Mouse (Mus musculus) lung, postnatal 36 days (tissue): Measurements from ENCODE around the gene Trpm8.

ENCODE experiments used
- DNase-seq: peaks from one replicate; pipeline ENCODE4 v3.0.0; 2022; ENCODE audit warnings: mixed read lengths

The Trpm8 gene

DNA sequence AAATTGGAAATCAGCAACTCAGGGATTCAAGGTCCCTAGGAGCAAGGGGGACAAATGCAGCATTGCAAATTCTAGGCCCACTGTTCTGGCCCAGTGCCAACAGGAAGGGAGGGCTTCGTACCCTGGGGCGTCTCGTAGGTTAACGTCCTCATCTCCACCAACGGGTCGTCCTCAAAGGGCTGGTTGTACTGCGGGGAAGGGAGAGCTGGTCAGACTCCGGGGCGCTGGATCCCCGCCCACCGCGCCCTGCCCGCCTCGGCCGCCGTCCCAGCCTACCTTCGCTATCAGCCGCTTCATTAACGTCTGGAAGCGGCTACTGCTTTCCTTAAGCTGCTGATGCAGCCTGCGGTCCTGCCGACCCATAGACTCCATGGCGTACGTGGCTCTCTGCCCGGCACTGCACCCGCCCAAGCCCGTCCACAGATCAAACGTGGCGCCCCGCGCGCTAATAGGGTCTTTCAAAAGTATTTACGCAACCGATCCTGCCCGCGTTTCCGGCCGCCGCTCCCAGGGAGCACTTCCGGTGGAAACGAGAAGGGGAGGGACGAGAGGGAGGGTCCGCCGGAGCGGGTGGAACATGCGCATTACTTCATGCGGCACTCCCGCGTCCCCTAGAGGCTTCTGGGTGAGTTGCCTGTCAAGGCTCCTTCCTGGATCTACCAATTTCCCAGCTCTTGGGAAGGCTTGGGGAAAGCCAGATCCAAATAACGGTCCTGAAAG, at the start of gene Trpm8, which contains the start of gene Hjurp:
Gene Trpm8 (plus strand): TSS at position 564 of the 720 bp plus-strand sequence.
Gene Hjurp (minus strand): TSS at position 536 of the 720 bp plus-strand sequence.
- peak; percentile 100 for DNase-seq

DNA sequence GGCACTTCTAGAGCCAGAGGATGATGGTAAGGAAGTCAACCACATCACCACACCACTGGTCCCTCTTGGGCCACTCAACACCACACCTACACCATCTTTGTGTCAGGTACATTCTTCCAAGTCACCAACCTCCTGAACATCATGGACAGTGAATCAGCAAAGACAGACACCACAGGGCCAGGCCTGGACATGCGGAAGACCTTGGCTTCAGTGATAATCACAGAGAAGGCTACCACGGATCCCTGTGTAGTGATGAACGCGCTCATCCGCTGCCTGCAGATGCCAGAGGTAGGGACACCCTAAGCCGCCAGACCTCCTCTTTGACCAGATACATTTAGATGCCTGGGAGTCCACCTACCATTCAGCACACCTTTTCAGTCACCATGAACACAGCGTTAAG, 49.3 kb upstream of the Trpm8 start:
- no peak for DNase-seq

DNA sequence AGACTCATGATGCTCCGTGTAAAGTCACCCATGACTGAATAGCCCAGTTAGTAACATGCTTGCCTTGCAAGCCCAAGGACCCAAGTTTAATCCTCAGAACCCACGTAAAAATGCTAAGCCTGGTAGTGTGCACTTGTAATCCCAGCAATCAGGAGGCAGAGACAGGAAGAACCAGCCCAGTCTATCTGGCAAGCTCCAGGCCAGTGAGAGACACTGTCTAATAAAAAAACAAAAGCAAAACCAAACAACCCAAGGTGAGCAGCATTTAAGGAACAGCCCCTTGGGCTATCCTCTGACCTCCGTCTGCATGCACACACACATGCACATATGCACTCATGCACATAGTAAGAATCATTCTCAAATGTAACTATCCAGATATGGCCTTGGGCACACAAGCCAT, 47.9 kb upstream of the Trpm8 start:
- DNase-seq = no peak

DNA sequence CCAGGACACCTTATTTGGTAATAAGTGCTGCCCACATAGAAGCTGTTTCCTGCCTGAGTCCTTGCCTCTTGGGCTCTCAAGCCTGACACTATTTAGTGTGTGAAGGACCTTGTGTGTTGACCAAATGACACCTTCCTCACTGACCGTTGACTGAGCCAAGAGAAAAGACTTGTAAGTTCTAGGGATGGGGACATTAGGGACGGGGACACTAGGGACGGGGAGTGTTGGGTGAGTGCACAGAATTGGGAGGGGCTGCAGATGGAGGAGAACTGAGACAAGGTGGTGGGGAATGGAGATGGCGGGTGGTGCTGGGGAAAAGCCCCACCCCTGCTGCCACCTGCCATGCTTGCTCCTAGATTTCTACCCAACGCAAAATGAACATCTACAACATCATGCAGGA, 47.5 kb upstream of the Trpm8 start:
- DNase-seq = no peak

DNA sequence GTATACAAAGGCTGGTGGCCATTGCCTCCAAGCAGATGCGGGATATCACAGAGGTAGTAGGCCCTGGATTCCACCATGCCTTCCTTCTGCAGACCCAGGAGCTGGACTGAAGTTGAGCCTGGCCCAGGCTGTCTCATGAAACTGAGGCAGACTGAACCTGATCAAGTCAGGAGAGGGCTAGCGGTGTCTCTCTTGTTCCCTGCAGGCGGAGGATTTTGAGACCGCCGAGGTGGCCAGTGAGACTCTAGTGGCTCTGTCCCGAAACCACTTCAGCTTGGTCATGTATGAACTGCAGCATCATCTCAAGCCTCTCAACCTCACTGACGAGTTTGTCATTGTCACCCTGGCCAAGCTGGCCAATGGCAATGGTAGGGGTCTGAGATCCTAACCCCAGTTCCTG, 47.0 kb upstream of the Trpm8 start:
- no peak for DNase-seq

DNA sequence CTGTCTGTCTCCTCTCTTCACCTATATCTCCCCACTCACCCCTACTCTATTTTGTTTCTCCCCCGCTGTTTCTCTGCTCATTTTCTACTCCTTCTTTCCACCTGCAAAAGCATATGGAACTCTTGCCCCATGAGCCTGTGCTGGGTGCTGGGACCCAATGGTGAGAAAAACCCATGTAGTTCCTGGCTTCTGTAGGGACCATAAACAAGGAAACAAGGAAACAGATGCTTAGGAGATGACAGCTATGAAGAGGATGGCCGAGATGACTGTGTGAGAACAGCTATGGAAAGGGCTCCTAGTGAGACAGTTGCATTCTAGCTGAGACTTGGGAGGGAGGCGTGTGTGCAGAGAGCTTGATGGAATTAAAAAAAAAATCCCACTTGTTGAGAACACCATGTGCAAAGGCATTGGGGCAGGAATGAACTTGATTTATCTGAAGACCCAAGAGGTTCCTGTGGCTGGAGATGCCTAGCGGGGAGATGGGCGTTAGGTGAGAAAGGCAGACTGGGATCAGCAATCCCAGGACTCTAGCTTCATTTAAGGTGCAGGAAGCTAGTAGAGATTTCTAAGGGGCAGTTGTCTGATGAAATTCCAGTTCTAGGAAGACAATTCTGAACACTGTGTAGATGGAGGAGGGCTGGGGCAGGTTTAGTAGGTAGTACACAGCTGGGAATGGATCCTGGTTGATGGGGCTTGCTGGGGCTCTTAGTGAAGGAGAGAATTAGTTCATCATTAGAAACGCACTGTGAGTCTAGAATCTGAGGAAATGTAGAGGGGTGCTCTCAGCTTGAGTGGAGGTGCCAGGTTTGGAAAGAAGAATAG, 46.3 kb upstream of the Trpm8 start:
- no peak for DNase-seq

DNA sequence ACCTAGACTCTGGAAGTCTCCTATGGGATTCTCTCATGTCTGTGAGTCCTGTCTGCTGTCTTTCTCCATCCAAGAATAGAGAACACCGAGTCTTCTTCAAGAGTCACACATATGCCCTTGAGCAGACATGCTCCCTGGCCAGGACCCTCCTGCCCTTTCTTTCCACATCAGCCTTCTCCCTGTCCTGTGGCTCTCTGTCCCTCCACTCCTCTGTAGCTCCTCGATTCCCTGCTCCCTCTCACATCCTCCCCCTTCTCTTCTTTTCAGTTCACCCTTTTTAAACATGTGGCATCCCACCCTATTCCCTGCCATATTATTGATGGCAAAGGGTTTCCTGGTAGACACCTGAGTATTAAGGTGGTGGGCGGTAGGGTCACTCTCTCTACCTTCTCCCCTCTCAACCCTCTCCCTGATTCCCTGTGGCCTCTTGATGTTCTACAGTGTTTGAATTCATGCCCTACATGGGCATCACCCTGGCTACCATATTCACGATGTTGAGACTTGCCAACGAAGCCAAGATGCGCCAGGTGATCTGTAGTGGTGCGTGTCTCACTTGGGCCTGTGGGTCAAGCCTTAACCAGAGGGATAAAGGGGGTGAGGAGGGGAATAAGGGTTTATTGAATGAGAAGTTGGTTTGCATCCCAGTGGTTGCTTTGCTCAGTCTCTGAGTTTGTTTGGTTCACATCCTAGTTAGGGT, 45.5 kb upstream of the Trpm8 start:
- DNase-seq = no peak

GRCm38 (mm10) chr1:88232664-88233380, 44.6 kb upstream of the Trpm8 start:
- no peak for DNase-seq

- DNase-seq = no peak
These were observed 43.8 kb upstream of the Trpm8 start for GRCm38 (mm10) chr1:88233421-88234247.

- no peak for DNase-seq
These were observed 43.2 kb upstream of the Trpm8 start for GRCm38 (mm10) chr1:88234248-88234610.

GRCm38 (mm10) chr1:88234646-88235045, 42.8 kb upstream of the Trpm8 start:
- no peak for DNase-seq

DNA sequence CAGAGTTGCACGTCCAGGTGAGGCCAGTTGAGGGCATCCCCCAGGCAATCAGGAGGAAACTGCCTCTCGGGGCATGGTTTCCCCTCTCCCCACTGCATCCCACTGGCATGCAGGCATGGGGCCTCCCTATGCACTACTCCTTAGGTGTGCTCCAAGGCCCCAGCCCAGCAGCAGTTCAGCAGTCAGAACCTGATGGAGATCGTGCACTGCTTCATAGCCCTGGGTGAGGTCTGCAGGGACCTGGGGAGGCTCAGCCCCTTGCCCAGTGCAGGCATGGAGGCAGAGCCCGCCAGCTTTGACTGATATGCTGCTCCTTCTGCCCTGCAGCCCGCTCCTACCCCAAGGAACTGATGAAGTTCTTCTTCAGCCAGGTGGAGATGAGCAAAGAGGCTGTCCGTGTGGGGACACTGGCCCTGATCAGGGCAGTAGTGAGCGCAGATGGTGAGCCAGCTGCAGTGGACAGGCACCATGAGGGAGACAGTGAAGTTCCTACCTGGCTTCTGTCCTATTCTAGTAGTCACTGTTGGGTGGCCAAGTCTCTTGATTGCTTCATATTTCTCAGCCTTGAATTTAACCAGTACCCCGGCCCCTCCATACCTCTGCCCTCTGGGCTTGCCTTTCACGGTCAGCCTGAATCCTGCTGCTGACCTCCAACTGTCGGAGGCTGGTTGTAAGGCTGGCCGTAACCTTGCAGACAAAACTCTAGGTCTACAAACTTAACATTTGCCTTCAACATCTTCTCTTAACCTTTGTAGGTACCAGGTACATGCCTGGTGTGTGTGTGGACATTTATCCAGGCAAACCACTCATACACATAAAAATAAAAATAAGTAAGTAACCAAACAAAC, 42.2 kb upstream of the Trpm8 start:
- no peak for DNase-seq

GRCm38 (mm10) chr1:88235894-88236415, 41.5 kb upstream of the Trpm8 start:
- DNase-seq = no peak

DNA sequence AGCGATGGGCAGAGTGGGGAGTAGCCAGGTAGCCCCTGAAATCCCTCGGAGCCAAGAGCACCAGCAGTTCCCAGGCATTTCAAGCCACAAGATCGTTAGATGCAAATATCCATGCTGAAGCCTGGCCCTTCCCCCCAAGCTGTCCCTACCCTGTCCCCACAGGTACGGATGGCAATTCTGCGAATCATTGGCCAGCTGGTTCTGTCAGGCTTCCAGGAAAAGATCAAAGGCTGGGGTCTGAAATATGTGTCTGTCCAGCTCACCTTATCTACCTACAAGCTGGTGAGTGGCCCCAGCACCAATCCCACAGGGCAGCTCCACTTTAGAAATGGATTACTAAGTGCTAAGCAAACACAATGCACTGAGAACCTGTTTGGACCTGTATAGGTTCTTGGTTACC, 40.1 kb upstream of the Trpm8 start:
- DNase-seq = peak; percentile 48

- no peak for DNase-seq
These were observed 38.7 kb upstream of the Trpm8 start for GRCm38 (mm10) chr1:88238771-88239170.

DNA sequence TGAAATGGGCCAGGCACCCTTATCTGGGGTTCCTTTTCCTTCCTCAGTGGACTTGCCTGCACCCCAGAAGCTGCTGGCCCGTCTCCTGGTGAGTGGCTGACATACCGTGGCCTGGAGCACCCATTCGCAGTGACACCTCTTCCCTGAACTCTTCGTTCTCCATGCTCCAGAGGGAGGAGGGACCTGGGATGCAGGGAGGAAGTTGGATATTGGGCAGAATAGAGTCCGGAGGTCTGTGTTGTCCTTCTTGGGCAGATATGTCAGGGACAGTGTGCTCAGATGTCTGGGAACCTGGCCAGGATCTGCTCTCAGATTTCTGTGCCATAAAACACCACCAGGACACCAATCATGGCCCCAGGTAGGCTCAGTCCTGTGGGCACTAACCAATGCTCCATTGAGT, 37.4 kb upstream of the Trpm8 start:
- DNase-seq = no peak

- DNase-seq = no peak
These were observed 36.9 kb upstream of the Trpm8 start for GRCm38 (mm10) chr1:88240579-88240978.

DNA sequence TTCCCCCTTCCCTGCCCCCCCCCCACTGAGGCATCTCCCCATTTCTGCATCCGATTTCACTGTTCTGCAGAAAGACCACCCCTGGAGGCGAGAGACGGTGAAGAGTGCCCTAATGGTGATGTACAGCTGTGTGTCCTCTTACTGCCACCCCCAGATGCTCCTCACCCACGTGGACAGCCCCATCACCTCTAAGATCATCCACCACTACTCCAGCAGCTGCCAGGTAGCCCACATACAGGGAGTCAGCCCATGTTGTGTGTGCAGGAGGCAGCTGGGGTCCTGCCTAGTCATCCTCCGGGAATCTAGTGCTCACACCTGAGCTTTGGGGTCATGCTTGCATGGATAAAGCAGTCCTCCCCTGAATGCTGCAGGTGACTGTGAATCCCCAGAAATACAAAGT, 33.6 kb upstream of the Trpm8 start:
- DNase-seq = no peak

GRCm38 (mm10) chr1:88245881-88246280, 31.6 kb upstream of the Trpm8 start:
- DNase-seq = no peak

GRCm38 (mm10) chr1:88246386-88246785, 31.1 kb upstream of the Trpm8 start:
- no peak for DNase-seq

DNA sequence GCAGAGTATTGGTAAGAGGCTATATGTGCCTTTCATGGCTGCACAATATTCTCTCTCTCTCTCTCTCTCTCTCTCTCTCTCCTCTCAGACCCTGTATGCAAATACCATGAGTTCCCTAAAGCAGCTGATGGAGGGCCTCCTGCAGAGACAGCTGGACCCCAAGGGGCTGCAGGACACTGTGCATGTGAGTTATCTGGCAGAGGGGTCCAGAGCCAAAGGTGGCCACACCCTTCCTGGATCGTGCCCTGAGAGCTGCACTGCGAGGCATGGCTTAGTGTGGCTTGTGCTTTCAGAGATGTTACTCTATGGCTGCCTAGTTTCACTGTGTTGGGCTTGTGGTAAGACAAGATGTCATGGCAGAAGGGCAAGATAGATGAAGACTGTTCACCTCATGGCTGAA, 29.8 kb upstream of the Trpm8 start:
- DNase-seq = no peak
